Mouse (Mus musculus): ENCODE measurements around the gene Kif5a. TPM values are rescaled to one million over a fixed set of nuclear protein-coding genes. Genes with fewer than 3 reads are reported as not detected.
"Not testable (repeated sequence)": the region's sequence is repeated elsewhere in the genome, so short reads cannot be mapped to it uniquely, and the experiment has no call there.

The Kif5a gene
- 7.7 and 7.8 TPM in 2 replicates for polyA plus RNA-seq (2014; fragmentation: Nextera tagmentation; extraction: Ambion mirVana)

GRCm38 (mm10) chr10:127262548-127263398 lies at the start of gene Kif5a:
Gene Kif5a, minus strand, starts transcription at chr10:127263348.
- no peaks in the 10 kb centered on the region for H3K9me3 ChIP-seq (ENCODE audit: control insufficient read depth, low read depth, low read length)
- ATAC-seq (ENCODE audit: insufficient number of reproducible peaks, insufficient read depth, low FRiP score, low read depth) = no peak
- H3K27me3 ChIP-seq (ENCODE audit: control insufficient read depth, insufficient read depth, low read length) = 0 out of 2 replicates have a peak, but pooled peaks cover 3% of the 10 kb centered on the region
- H3K4me3 ChIP-seq (ENCODE audit: low read depth, low read length) = peak within 1 kb of the TSS; percentile 38
- WGBS = 1% methylated on average over 42 of the region's 53 CpGs
- H3K4me1 ChIP-seq (ENCODE audit: control insufficient read depth, insufficient read depth, low read length) = peaks cover 10% of the 10 kb centered on the region
- H3K36me3 ChIP-seq (ENCODE audit: control insufficient read depth, insufficient read depth, low read length) = no peaks in the 10 kb centered on the region; the same call in 1 of the 2 replicates
- peak within 1 kb of the TSS; percentile 89 for H3K4me2 ChIP-seq (replicated peaks; ENCODE audit: low read depth, low read length)
- H3K9ac ChIP-seq (replicated peaks; ENCODE audit: low read depth, low read length) = peak within 1 kb of the TSS; percentile 28; the same call in 1 of the 2 replicates
- no peak within 1 kb of the TSS for H3K27ac ChIP-seq (ENCODE audit: low read length)

GRCm38 (mm10) chr10:127312858-127313257 lies 49.7 kb upstream of the Kif5a start:
- H3K36me3 ChIP-seq (ENCODE audit: control insufficient read depth, insufficient read depth, low read length) = peaks cover 12% of the 10 kb centered on the region
- no peak overlapping the region for H3K27ac ChIP-seq (ENCODE audit: low read length)
- H3K4me1 ChIP-seq (ENCODE audit: control insufficient read depth, insufficient read depth, low read length) = peaks cover 7% of the 10 kb centered on the region; the same call in 1 of the 2 replicates
- H3K27me3 ChIP-seq (ENCODE audit: control insufficient read depth, insufficient read depth, low read length) = no peaks in the 10 kb centered on the region
- H3K9me3 ChIP-seq (ENCODE audit: control insufficient read depth, low read depth, low read length) = no peaks in the 10 kb centered on the region
- no peak overlapping the region for H3K4me2 ChIP-seq (replicated peaks; ENCODE audit: low read depth, low read length)
- 72% methylated on average over 4 of the region's 4 CpGs for WGBS
- H3K4me3 ChIP-seq (ENCODE audit: low read depth, low read length) = no peak overlapping the region
- no peak overlapping the region for H3K9ac ChIP-seq (replicated peaks; ENCODE audit: low read depth, low read length)
- no peak for ATAC-seq (ENCODE audit: insufficient number of reproducible peaks, insufficient read depth, low FRiP score, low read depth)

DNA sequence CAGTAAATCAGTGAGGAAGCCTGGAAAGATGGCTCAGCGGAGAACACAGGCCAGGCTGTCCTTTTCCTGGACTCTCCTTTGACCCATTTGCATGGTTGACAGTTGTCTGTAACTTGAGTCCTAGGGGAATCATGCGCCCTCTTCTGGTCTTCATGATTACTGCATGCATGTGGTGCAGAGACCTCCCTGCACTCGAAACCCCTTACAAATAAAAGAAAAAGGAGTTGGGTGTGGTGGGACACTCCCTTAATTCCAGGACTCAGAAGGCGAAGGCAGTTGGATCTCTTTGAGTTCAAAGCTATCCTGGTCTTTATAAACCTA lies 49.2 kb upstream of the Kif5a start:
- Histone ChIP-seq H3K4me2 (replicated peaks; ENCODE audit: low read depth, low read length) (peak overlapping the region; percentile 83), H3K4me3 (ENCODE audit: low read depth, low read length) (peak overlapping the region; percentile 78), H3K4me1 (ENCODE audit: control insufficient read depth, insufficient read depth, low read length) (peaks cover 7% of the 10 kb centered on the region; the same call in 1 of the 2 replicates), H3K27me3 (ENCODE audit: control insufficient read depth, insufficient read depth, low read length) (no peaks in the 10 kb centered on the region), H3K36me3 (ENCODE audit: control insufficient read depth, insufficient read depth, low read length) (peaks cover 18% of the 10 kb centered on the region), H3K9ac (replicated peaks; ENCODE audit: low read depth, low read length) (peak overlapping the region; percentile 64; the same call in 1 of the 2 replicates), H3K27ac (ENCODE audit: low read length) (peak overlapping the region; percentile 67), H3K9me3 (ENCODE audit: control insufficient read depth, low read depth, low read length) (no peaks in the 10 kb centered on the region)
- WGBS = 3% methylated on average over 4 of the region's 4 CpGs
- ATAC-seq (ENCODE audit: insufficient number of reproducible peaks, insufficient read depth, low FRiP score, low read depth) = peak; percentile 19; the same call in 1 of the 2 replicates

GRCm38 (mm10) chr10:127311476-127312355 lies 48.6 kb upstream of the Kif5a start, which contains the start of gene Mars:
Gene Mars, minus strand, starts transcription at chr10:127311786.
- H3K4me3 ChIP-seq (ENCODE audit: low read depth, low read length) = peak within 1 kb of the TSS; percentile 78
- no peaks in the 10 kb centered on the region for H3K9me3 ChIP-seq (ENCODE audit: control insufficient read depth, low read depth, low read length)
- whole genome bisulfite sequencing = under 1% methylated on average over 65 of the region's 65 CpGs
- peaks cover 7% of the 10 kb centered on the region; the same call in 1 of the 2 replicates for H3K4me1 ChIP-seq (ENCODE audit: control insufficient read depth, insufficient read depth, low read length)
- H3K4me2 ChIP-seq (replicated peaks; ENCODE audit: low read depth, low read length) = peak within 1 kb of the TSS; percentile 83
- peak within 1 kb of the TSS; percentile 67 for H3K27ac ChIP-seq (ENCODE audit: low read length)
- H3K36me3 ChIP-seq (ENCODE audit: control insufficient read depth, insufficient read depth, low read length) = peaks cover 23% of the 10 kb centered on the region
- peak; percentile 96 for ATAC-seq (ENCODE audit: insufficient number of reproducible peaks, insufficient read depth, low FRiP score, low read depth)
- H3K27me3 ChIP-seq (ENCODE audit: control insufficient read depth, insufficient read depth, low read length) = no peaks in the 10 kb centered on the region
- peak within 1 kb of the TSS; percentile 64 for H3K9ac ChIP-seq (replicated peaks; ENCODE audit: low read depth, low read length)

DNA sequence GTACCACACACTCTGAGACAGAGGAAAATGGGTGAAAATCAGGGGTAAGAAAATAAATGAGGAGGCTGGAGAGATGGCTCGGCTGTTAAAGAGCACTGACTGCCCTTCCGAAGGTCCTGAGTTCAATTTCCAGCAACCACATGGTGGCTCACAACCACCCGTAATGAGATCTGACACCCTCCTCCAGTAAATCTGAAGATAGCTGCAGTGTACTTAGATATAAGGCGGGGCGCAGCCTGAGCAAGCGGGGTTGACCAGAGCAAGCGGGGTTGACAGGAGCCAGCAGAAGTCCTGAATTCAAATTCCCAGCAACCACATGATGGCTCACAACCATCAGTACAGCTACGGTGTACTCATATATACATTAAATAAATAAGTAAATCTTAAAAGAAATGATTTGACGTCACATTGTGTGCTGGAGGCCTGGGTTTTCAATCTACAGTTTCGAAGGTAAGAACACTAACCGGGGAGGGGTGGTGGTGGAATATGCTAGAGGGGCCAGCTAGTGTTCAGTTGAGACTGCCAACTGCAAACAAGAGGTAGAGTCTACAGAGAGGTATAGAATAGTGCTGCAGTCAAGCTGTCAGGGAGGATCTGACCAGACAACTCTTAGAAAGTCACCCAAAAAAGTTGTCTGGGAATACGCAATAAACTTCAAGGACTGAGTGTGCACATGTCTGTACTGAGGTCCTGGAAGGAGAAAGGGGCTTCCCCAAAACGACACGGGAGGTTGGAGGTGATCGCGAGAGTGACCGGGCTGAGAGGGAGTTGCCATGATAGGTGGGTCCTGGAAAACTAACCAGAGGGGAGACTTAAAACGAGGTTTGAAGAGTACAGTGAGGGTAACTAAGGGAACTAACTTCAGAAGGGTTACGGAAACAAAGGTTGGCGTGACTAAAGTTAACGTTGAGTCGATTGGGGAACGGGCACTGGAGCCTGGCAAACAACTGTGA lies 47.7 kb upstream of the Kif5a start:
- Histone ChIP-seq H3K4me2 (replicated peaks; ENCODE audit: low read depth, low read length) (peak overlapping the region; percentile 73), H3K9me3 (ENCODE audit: control insufficient read depth, low read depth, low read length) (no peaks in the 10 kb centered on the region), H3K9ac (replicated peaks; ENCODE audit: low read depth, low read length) (peak overlapping the region; percentile 64), H3K27ac (ENCODE audit: low read length) (peak overlapping the region; percentile 58; the same call in 1 of the 2 replicates), H3K36me3 (ENCODE audit: control insufficient read depth, insufficient read depth, low read length) (peaks cover 26% of the 10 kb centered on the region), H3K4me1 (ENCODE audit: control insufficient read depth, insufficient read depth, low read length) (peaks cover 7% of the 10 kb centered on the region; the same call in 1 of the 2 replicates), H3K4me3 (ENCODE audit: low read depth, low read length) (peak overlapping the region; percentile 78), H3K27me3 (ENCODE audit: control insufficient read depth, insufficient read depth, low read length) (no peaks in the 10 kb centered on the region)
- peak; percentile 39; the same call in 1 of the 2 replicates for ATAC-seq (ENCODE audit: insufficient number of reproducible peaks, insufficient read depth, low FRiP score, low read depth)
- WGBS = 37% methylated on average over 23 of the region's 23 CpGs

DNA sequence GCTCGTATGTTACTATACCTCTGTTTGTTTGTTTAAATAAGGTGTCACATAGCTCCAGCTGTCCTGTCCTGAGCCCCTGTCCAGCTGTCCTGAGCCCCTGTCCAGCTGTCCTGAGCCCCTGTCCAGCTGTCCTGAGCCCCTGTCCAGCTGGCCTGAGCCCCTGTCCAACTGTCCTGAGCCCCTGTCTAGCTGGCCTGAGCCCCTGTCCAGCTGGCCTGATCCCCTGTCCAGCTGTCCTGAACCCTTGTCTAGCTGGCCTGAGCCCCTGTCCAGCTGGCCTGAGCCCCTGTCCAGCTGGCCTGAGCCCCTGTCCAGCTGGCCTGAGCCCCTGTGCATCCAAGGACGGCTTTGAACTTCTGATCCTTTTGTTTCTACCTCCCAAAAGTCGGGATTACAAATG lies 46.0 kb upstream of the Kif5a start:
- not testable (repeated sequence) for ATAC-seq (ENCODE audit: insufficient number of reproducible peaks, insufficient read depth, low FRiP score, low read depth)
- peaks cover 37% of the 10 kb centered on the region for H3K36me3 ChIP-seq (ENCODE audit: control insufficient read depth, insufficient read depth, low read length)
- WGBS = 88% methylated on average over 3 of the region's 3 CpGs

DNA sequence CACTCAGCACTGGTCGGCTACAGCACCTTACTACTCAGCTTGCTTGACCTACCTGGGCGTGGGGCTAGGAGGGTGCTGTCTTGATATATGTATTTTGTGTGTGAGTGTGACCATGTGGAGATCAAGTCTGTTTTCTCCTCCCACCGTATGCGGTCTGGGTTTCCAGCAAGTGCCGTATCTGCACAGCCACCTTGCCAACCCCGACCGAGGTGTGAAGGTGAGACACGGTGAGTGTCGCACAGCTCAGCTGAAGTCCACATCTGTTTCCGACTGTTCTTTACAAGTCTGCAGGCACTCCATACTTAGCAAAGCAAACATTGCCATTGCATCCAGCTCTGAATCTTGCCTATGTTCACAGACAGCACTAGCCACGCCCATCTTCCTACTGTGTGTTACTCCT lies 40.0 kb upstream of the Kif5a start:
- Histone ChIP-seq H3K4me3 (ENCODE audit: low read depth, low read length) (no peak overlapping the region), H3K36me3 (ENCODE audit: control insufficient read depth, insufficient read depth, low read length) (peaks cover 75% of the 10 kb centered on the region), H3K9me3 (ENCODE audit: control insufficient read depth, low read depth, low read length) (no peaks in the 10 kb centered on the region), H3K4me1 (ENCODE audit: control insufficient read depth, insufficient read depth, low read length) (no peaks in the 10 kb centered on the region), H3K9ac (replicated peaks; ENCODE audit: low read depth, low read length) (no peak overlapping the region), H3K27ac (ENCODE audit: low read length) (no peak overlapping the region), H3K27me3 (ENCODE audit: control insufficient read depth, insufficient read depth, low read length) (no peaks in the 10 kb centered on the region), H3K4me2 (replicated peaks; ENCODE audit: low read depth, low read length) (no peak overlapping the region)
- ATAC-seq (ENCODE audit: insufficient number of reproducible peaks, insufficient read depth, low FRiP score, low read depth) = no peak
- WGBS = 90% methylated on average over 11 of the region's 11 CpGs

More for the DNA sequence above, 46.0 kb upstream of the Kif5a start:
- H3K4me3 ChIP-seq (ENCODE audit: low read depth, low read length); H3K27me3 ChIP-seq (ENCODE audit: control insufficient read depth, insufficient read depth, low read length); H3K4me2 ChIP-seq (replicated peaks; ENCODE audit: low read depth, low read length); H3K27ac ChIP-seq (ENCODE audit: low read length); H3K9me3 ChIP-seq (ENCODE audit: control insufficient read depth, low read depth, low read length); H3K4me1 ChIP-seq (ENCODE audit: control insufficient read depth, insufficient read depth, low read length); H3K9ac ChIP-seq (replicated peaks; ENCODE audit: low read depth, low read length): not testable (repeated sequence)
